Mouse (Mus musculus) lung, adult 2 months (tissue): ENCODE data around the gene Alk.

ENCODE experiments used
- CTCF ChIP-seq: fragments of 200-500 bp; IDR thresholded peaks from 2 replicates; pipeline ENCODE4 v1.5.1; 2011; ENCODE audit warnings: mild to moderate bottlenecking, low read length, control low read depth; ENCODE audit not compliant: insufficient read depth
- POLR2A ChIP-seq: fragments of 200-500 bp; IDR thresholded peaks from 2 replicates; pipeline ENCODE4 v1.6.1; 2011; ENCODE audit warnings: low read depth, mild to moderate bottlenecking, control low read depth, low read length, borderline replicate concordance; ENCODE audit errors: extremely low read depth

- no peak for TF ChIP-seq POLR2A
- TF ChIP-seq CTCF: no peak
These were observed 43.7 kb downstream of the Alk start for GRCm38 (mm10) chr17:72560771-72561170.
